Mouse (Mus musculus) embryonic facial prominence, embryonic 11.5 days (tissue): ENCODE measurements around the gene Mrgprf. TPM values are rescaled to one million over a fixed set of nuclear protein-coding genes. Genes with fewer than 3 reads are reported as not detected.

Experiments
- ATAC-seq: fragments of 200-750 bp; cut with Nextera tagmentation; replicated peaks from 2 replicates; pipeline ENCODE4 v1.8.0; 2017; ENCODE audit warnings: low read depth; ENCODE audit not compliant: insufficient number of reproducible peaks, low FRiP score, low TSS enrichment
- DNase-seq: peaks from one replicate; pipeline ENCODE4 v3.0.0-alpha.2; 2015; ENCODE audit warnings: low spot score
- H3K27ac ChIP-seq: fragments of 300-500 bp; sonication (generic); replicated peaks from 2 replicates; pipeline ENCODE4 v1.5.1; 2014; ENCODE audit warnings: mild to moderate bottlenecking, low read depth, low read length, control low read depth
- H3K27me3 ChIP-seq: fragments of 300-500 bp; sonication (generic); 2 replicates; pipeline ENCODE4 v1.6.1; 2014; ENCODE audit warnings: mild to moderate bottlenecking, low read length, moderate library complexity, mixed read lengths; ENCODE audit not compliant: control insufficient read depth, insufficient read depth
- H3K36me3 ChIP-seq: fragments of 300-500 bp; sonication (generic); replicated peaks from 2 replicates; pipeline ENCODE4 v1.6.1; 2014; ENCODE audit warnings: low read depth, mild to moderate bottlenecking, low read length, moderate library complexity, mixed read lengths; ENCODE audit not compliant: control insufficient read depth, insufficient read depth
- H3K4me1 ChIP-seq: fragments of 300-500 bp; sonication (generic); 2 replicates; pipeline ENCODE4 v1.6.1; 2014; ENCODE audit warnings: low read length, mixed read lengths; ENCODE audit not compliant: control insufficient read depth, insufficient read depth
- H3K4me2 ChIP-seq: fragments of 300-500 bp; sonication (generic); 2 replicates; pipeline ENCODE4 v1.6.1; 2014; ENCODE audit warnings: low read depth, mild to moderate bottlenecking, control low read depth, low read length, moderate library complexity
- H3K4me3 ChIP-seq: fragments of 300-500 bp; sonication (generic); 2 replicates; pipeline ENCODE4 v1.5.1; 2014; ENCODE audit warnings: low read depth, low read length, control low read depth
- H3K9ac ChIP-seq: fragments of 300-500 bp; sonication (generic); replicated peaks from 2 replicates; pipeline ENCODE4 v1.6.1; 2014; ENCODE audit warnings: mild to moderate bottlenecking, control low read depth, low read length
- H3K9me3 ChIP-seq: fragments of 300-500 bp; sonication (generic); replicated peaks from 2 replicates; pipeline ENCODE4 v1.6.1; 2016; ENCODE audit warnings: mild to moderate bottlenecking, low read length, inconsistent platforms, mixed read lengths; ENCODE audit not compliant: control insufficient read depth
- WGBS: fragments of 180-500 bp; shearing (Covaris S2); extraction: QIAGEN DNeasy Blood & Tissue Kit; methylation state at CpG from one replicate; pipeline ENCODE4 v1.1.7; 2014; 5-methylcytosine and 5-hydroxymethylcytosine counted together
- polyA plus RNA-seq: library from polyadenylated mRNA; unstranded; fragments of >200 nt; fragmentation: Nextera tagmentation; extraction: Ambion mirVana; gene quantifications from 2 replicates; pipeline ENCODE4 v1.2.1, GENCODE M21; 2014

Mrgprf gene
- polyA plus RNA-seq, 1 experiment from 2014 or later, result 0.10 TPM

GRCm38 (mm10) chr7:145291847-145292246 is 8.8 kb upstream of the Mrgprf start:
- H3K27ac ChIP-seq, result no peak overlapping the region
- H3K4me3 ChIP-seq, result no peak overlapping the region
- DNase-seq, result no peak
- H3K27me3 ChIP-seq, result no peaks in the 10 kb centered on the region
- no peaks in the 10 kb centered on the region for H3K4me1 ChIP-seq
- no peaks in the 10 kb centered on the region for H3K36me3 ChIP-seq
- 91% methylated on average over 2 of the region's 2 CpGs for WGBS
- no peak for ATAC-seq
- H3K4me2 ChIP-seq, result no peak overlapping the region
- H3K9me3 ChIP-seq, result no peaks in the 10 kb centered on the region
- H3K9ac ChIP-seq, result no peak overlapping the region

DNA sequence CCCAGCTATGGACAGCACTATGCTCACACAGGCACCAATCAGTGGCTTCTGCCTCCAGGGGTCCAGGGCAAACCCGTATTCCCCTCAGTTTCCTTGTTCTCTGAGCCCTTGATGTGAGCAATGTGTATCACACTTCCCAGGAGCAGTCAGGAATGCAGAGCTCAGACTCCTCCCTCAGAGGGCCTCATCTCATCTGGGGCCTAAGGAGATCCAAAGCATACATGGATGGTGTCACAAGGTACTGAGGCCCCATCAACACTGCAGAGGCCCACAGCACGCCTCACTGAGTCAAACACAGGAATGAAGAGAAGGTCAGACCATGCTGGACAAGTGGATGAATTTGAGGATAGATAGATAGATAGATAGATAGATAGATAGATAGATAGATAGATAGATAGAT is 7.9 kb upstream of the Mrgprf start:
- H3K4me3 ChIP-seq, result no peak overlapping the region
- no peaks in the 10 kb centered on the region for H3K9me3 ChIP-seq
- H3K27ac ChIP-seq, result no peak overlapping the region
- 64% methylated on average over 2 of the region's 2 CpGs for WGBS
- no peaks in the 10 kb centered on the region for H3K27me3 ChIP-seq
- no peak overlapping the region for H3K9ac ChIP-seq
- DNase-seq (no peak), ATAC-seq (no peak)
- H3K4me2 ChIP-seq, result no peak overlapping the region
- no peaks in the 10 kb centered on the region for H3K4me1 ChIP-seq
- no peaks in the 10 kb centered on the region for H3K36me3 ChIP-seq

DNA sequence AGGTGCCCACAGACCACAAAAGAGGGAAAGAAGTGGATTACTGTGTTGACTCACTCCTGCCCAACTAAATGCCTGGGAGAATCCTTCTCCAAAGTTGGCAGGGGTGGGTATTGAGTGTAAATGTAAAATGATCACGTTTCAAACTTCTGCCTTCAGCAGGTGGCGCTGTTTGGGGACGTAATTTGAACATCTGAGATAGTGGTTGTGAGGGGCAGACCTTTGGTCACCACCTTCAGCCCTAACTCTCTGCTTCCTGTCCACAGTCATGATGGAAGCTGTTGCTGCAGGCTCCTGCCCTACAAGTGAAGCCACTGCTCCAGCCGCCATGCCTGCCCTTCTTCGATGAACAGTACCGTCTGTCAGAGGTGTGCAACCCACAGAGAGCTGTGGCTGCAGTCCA is 6.8 kb upstream of the Mrgprf start:
- Histone ChIP-seq H3K36me3 (no peaks in the 10 kb centered on the region), H3K4me2 (no peak overlapping the region), H3K9me3 (no peaks in the 10 kb centered on the region), H3K4me1 (no peaks in the 10 kb centered on the region), H3K27ac (no peak overlapping the region), H3K4me3 (no peak overlapping the region), H3K9ac (no peak overlapping the region), H3K27me3 (no peaks in the 10 kb centered on the region)
- WGBS, result 38% methylated on average over 6 of the region's 6 CpGs
- no peak for DNase-seq
- ATAC-seq, result no peak

DNA sequence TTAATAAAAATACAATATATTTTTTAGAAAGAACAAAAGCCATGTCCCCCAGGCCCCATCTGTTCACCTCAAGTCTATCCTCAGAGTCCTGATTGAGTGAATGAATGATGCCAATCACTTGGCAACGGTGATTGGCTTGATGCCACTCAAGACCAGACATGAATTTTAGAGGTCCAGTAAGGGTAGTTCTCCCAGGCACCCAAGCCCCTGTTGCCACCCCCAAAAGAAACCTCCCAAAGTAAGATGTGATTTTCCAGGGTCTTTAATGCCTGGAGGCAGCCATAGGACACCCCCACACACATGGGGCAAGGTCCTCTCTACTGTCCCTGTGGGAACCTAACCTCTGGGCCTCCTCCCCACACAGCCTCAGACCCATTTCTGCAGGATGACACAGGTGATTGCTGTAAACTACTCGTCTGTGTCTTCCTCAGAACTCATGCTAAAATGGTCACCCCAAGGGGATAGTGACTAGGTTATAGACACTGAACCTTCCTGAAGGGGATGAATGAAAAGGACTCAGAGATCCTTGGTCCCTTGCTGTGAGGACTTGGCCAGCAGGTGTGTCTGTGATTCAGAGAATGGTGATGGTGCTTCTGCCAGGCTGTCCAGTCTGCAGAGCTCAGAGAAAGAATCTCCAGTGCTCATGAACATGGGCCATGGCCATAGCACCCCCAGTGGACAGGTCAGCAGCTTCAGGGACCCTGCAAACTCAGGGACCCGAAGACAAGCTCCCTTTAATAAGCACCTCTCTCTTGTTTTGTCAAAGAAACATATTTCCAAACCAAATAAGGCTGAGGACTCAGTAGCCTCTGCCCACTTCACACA is 1.8 kb upstream of the Mrgprf start:
- Histone ChIP-seq H3K27me3 (no peaks in the 10 kb centered on the region), H3K27ac (no peak overlapping the region), H3K4me2 (no peak overlapping the region), H3K9ac (no peak overlapping the region), H3K9me3 (no peaks in the 10 kb centered on the region), H3K4me1 (no peaks in the 10 kb centered on the region), H3K4me3 (no peak overlapping the region), H3K36me3 (no peaks in the 10 kb centered on the region)
- DNase-seq, result no peak
- WGBS, result 64% methylated on average over 3 of the region's 3 CpGs
- no peak for ATAC-seq

DNA sequence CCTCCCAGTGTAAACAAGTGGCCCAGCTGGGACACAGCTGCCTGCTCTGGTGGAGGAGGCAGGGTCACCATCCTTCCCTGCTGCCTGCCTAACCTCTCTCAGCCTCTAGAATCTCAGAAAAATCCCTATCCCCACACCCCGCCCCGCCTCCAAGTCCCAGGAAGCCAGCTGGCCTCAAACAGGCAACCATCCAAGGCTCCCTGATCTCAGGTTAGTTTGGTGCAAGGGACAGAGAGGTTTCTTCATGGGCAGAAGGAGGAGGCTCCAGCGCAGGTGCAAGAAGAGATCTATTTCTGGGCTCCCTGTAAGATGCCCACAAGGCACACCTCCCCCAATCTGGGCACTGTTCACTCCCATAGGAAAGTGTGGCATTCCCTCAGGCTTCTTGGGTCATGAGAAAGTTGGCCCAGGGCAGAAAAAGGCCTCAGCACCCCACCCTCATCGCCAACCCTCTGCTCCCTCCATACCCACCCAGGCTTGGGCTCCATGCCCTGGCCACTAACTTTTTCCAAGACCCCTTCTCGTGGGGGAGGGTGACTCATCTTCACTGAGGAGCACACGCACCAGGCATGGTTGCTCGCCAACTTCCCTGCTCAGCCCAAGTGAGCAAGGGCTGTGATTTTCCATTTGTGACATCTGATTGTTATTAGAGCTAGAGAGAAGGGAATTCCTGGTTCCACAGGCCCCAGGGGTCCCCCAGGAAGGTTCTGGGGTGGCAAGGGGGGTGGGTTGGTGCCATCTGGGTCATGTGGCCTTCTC is 887 bp upstream of the Mrgprf start:
- H3K4me1 ChIP-seq, result no peaks in the 10 kb centered on the region
- DNase-seq, result no peak
- H3K27ac ChIP-seq, result no peak overlapping the region
- WGBS, result 64% methylated on average over 7 of the region's 7 CpGs
- no peaks in the 10 kb centered on the region for H3K36me3 ChIP-seq
- H3K9me3 ChIP-seq, result no peaks in the 10 kb centered on the region
- H3K4me3 ChIP-seq, result no peak overlapping the region
- no peak overlapping the region for H3K4me2 ChIP-seq
- no peak for ATAC-seq
- H3K9ac ChIP-seq, result no peak overlapping the region
- H3K27me3 ChIP-seq, result no peaks in the 10 kb centered on the region

GRCm38 (mm10) chr7:145301008-145301340 is 346 bp downstream of the Mrgprf start:
- no peak overlapping the region for H3K4me2 ChIP-seq
- no peak overlapping the region for H3K4me3 ChIP-seq
- no peaks in the 10 kb centered on the region for H3K4me1 ChIP-seq
- no peak overlapping the region for H3K9ac ChIP-seq
- no peaks in the 10 kb centered on the region for H3K9me3 ChIP-seq
- H3K27me3 ChIP-seq, result no peaks in the 10 kb centered on the region
- ATAC-seq (no peak), DNase-seq (no peak)
- no peak overlapping the region for H3K27ac ChIP-seq
- no peaks in the 10 kb centered on the region for H3K36me3 ChIP-seq

DNA sequence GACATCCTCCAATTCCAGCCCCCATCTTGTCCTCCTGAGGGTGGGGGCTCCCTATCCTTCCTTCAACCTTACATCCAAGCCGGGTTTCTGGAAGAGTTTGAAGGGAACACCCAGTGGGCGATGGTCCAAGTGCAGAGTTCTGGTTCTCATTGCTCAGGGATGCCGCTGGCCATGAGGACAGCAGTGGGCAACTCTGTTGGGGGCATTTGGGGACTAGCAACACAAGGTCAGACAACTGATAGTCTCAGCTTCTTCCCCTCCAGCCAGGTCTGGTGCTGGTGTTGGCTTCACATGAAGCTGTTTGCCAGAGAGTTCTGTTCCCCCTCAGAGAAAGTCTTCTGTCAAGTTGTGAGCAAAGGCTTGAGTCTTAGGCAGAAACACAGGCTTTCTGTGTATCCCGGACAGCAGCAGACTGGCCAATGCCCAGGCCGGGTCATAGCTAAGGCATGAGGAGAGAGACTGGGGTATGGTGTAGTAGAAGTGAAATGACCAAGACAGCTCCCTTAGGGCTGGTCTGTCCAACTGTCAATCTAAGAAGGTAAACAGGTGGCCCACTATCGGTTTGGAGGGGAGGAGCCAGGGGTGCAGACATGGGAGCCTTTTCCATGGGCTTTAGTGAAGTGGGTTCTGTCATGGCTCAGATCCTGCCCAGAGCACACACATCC is 845 bp downstream of the Mrgprf start:
- H3K27ac ChIP-seq, result no peak overlapping the region
- WGBS, result 90% methylated on average over 6 of the region's 6 CpGs
- no peak overlapping the region for H3K4me2 ChIP-seq
- no peak overlapping the region for H3K4me3 ChIP-seq
- H3K9ac ChIP-seq, result no peak overlapping the region
- H3K4me1 ChIP-seq, result no peaks in the 10 kb centered on the region
- H3K27me3 ChIP-seq, result no peaks in the 10 kb centered on the region
- ATAC-seq (no peak), DNase-seq (no peak)
- H3K9me3 ChIP-seq, result no peaks in the 10 kb centered on the region
- H3K36me3 ChIP-seq, result no peaks in the 10 kb centered on the region
